Mouse (Mus musculus): ENCODE measurements at regions not wholly inside any gene's neighbourhood (a gene's known extent, or its start where the extent isn't known, plus 50 kb on each side); places are given as distances from the start of the nearest gene placed in this dataset.

- DNase-seq (ENCODE audit: low spot score) = no peak
Observed at GRCm38 (mm10) chr13:72803374-72803773, 174.8 kb downstream of the Irx2 start.

DNA sequence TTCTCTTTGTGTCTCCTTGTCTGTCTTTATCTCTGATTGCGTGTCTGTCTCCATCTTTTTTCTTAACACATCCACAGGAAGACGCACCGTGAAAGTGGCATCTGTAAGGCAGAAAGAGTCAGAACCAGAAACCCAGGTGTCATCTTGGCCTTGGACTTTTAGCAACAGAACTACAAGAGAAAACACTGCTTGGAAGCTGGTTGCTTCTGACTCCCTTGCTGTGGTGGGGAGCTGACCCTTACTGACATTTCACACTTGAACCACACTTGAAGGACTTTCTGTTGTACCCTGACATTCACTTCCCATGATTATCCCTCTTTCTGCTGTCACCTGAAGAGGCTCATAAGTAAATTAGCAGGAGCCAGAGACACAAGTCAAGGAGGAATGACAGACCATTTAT, 180.6 kb downstream of the Irx2 start:
- no peak for DNase-seq (ENCODE audit: low spot score)

DNA sequence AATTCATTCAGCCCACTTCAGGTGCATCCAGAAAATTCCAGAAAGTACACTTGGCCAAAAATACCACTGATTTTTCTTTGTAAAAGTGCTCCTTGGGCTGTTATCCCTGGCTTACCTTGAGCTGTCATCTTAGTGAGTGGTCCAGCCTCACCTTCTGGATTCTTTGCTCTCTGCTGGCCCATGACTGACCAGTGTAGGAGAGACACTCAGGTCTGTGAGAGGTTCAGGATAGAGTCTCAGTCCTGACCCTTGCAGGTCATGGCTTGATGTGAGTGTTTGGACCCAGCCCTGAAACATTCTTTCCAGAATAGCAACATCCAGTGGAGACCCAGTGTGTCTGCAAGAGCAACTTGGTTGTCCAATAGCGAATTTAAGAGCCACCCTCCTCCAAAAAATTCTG, 182.0 kb downstream of the Irx2 start:
- DNase-seq (ENCODE audit: low spot score) = no peak

DNA sequence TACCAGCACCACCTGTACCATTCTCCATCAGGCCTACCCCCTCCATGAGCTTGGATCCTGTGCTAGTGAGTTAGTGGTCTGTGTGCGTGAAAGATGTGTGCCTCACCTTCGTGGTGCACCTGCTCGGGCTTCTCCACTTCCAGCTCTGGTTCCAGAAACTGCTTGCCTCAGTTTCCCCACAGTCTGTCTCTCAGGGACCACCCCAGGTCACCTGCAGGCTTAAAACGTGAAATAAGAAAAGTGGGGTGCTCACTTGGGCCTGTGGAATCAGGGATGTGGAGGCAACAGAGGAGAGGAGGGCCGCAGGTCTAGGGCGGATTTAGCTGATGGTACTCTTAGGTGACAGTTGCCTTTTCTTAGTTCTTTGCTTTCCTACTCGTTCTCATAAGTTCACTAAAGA, 186.0 kb downstream of the Irx2 start:
- DNase-seq (ENCODE audit: low spot score) = no peak

- DNase-seq (ENCODE audit: low spot score) = no peak
Observed at GRCm38 (mm10) chr13:72815236-72815932, 186.8 kb downstream of the Irx2 start.

DNA sequence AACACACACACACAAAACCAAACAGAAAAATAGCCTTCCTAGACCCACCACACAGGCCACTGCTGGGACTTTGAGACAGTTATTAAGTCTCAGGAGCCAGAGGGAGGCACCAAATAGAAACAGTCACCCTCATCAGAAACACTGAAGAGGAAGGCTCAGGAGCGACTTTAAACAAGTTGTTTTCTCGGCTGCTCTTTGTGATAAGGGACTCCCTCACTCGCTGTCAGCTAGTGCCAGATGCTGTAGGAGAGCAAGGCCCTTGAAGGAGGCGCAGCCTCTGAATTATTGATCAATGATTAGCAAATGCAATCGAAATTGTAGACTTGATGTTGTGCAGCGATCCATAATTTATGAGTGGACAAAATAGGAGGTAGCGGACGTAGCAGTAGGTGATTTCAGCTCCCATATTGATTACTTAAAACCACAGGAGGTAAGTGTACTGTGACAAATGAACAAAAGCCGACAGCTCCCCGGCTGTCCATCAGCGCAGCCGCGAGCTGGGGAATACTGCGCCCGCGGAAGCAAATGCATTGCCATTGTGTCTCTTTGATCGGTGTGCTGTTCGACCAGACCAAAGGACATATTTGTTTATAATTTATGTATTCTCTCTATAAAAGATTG, 187.4 kb downstream of the Irx2 start:
- no peak for DNase-seq (ENCODE audit: low spot score)

- no peak for DNase-seq (ENCODE audit: low spot score)
Observed at GRCm38 (mm10) chr13:72816856-72817255, 188.2 kb downstream of the Irx2 start.

GRCm38 (mm10) chr13:72817521-72817920, 188.9 kb downstream of the Irx2 start:
- no peak for DNase-seq (ENCODE audit: low spot score)

- no peak for DNase-seq (ENCODE audit: low spot score)
Observed at GRCm38 (mm10) chr13:72817930-72818329, 189.3 kb downstream of the Irx2 start.

GRCm38 (mm10) chr13:72826613-72827012, 198.0 kb downstream of the Irx2 start:
- DNase-seq (ENCODE audit: low spot score) = no peak

- no peak for DNase-seq (ENCODE audit: low spot score)
Observed at GRCm38 (mm10) chr13:72829331-72829730, 200.7 kb downstream of the Irx2 start.

DNA sequence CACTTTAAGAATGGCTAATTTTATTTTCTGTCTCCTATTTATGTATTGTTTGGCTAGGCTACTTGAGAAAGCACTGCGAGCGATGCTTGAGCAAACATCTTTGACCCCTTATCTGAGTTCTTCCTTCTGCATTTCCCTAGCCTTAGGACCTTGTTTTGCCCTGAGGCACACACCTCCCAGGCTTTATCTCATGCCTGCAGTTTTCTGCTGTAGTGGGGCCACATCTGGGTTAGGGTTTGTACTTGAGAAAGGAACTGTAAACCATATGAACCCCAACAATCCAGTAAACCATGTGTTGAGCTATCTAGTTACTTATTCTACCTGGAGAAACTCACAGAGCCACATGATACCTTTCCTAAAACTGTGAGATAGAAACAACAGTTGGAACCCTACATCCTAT, 204.7 kb downstream of the Irx2 start:
- no peak for DNase-seq (ENCODE audit: low spot score)

DNA sequence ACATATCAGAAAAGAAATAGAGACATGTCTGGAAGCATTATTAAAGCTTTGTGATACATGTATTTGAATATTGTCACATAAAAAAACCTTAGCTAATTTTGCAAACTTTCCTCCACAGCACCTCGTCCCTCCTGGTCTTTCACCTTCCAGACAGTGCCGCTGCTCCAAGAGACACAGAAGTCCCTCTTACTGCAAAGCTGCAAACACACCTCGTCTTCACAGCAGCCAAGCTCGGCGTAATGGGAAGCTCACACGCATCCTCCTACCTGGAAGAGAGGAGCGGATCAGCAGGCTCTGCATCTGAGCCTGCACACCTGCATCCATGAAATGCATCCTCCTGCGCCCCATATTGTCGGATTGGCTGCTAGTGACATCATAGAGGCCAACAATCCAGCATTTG, 208.4 kb downstream of the Irx2 start:
- DNase-seq (ENCODE audit: low spot score) = no peak

GRCm38 (mm10) chr13:72848097-72848496, 219.5 kb downstream of the Irx2 start:
- DNase-seq (ENCODE audit: low spot score) = no peak

- DNase-seq (ENCODE audit: low spot score) = no peak
Observed at GRCm38 (mm10) chr13:72849841-72850240, 221.2 kb downstream of the Irx2 start.

DNA sequence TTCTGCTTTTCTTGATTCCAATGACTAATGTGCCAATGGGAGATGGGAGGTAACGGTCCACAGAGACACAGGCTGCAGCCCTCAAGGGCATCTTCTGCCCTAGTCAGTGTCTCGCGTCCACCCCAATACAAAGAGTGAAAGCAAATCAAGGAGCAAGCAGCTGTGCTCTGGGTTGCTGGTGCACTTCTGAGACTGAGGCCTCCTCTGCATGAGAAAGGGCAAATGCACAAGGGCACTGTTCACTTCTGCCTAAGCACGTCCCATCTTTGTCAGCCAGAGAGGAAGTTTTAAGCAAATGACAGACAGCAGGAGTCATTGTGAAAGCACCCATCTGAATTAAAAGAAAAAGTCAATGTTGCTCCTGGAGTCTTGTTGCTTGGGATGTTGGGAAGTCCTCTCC, 224.3 kb downstream of the Irx2 start:
- no peak for DNase-seq (ENCODE audit: low spot score)

GRCm38 (mm10) chr13:72875921-72876320, 247.3 kb downstream of the Irx2 start:
- no peak for DNase-seq (ENCODE audit: low spot score)

DNA sequence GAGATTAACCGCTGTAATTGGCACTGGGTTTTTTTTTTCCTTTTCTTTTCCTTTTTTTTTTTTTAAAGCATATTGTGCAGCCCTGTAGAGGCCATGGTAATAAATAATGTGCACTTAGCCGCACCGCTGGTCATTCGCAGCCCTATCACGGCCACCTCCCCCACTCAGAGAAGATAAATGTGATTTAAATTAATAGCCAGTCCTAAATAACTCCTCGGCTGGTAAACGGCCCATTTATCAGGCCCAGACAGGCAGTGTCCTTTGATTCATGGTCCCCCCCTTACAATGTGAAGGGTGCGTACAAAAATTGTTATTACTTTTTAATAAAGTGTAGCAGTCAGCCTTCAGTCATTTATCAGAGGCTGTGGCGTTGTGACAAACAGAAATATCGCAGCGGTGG, 266.4 kb downstream of the Irx2 start:
- no peak for DNase-seq (ENCODE audit: low spot score)

DNA sequence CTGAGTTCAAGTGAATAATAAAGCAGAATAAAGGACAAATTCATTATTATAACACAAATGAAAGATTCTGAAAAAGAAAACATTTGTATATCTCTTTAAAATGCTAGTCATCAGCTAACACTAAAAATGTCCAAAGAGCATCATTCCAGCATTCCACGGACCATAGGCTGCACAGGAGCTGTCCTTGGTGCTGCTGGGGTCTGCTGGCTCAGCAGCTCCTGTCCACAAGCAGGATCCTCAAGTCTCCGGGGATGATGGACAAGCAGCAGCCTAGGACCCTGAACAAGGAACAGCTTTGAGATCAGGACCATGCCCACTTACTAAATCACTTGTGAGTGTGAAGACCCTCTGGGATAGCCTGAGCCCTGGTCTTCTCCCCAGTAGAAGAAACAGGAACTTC, 274.0 kb downstream of the Irx2 start:
- no peak for DNase-seq (ENCODE audit: low spot score)

DNA sequence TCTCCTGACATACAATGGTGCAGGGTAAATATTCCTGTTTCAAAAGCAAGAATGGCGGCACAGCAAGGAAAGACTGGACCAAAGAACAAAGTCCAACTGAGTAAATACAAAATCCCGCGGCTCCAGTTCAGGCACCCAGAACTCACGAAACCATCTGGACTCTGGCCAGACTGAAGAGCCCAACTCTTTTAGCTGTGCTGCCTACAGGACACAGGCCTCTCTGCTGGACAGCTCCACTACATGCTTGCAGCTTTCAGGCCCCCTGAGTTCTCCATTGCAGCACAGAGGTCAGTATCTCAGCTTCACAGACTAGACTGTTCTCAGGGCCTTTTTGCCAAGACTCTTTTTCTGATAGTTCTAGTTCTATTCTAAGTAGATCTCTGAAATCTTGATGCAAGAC, 290.3 kb downstream of the Irx2 start:
- no peak for DNase-seq (ENCODE audit: low spot score)

- DNase-seq (ENCODE audit: low spot score) = no peak
Observed at GRCm38 (mm10) chr13:72920368-72920767, 291.7 kb downstream of the Irx2 start.

DNA sequence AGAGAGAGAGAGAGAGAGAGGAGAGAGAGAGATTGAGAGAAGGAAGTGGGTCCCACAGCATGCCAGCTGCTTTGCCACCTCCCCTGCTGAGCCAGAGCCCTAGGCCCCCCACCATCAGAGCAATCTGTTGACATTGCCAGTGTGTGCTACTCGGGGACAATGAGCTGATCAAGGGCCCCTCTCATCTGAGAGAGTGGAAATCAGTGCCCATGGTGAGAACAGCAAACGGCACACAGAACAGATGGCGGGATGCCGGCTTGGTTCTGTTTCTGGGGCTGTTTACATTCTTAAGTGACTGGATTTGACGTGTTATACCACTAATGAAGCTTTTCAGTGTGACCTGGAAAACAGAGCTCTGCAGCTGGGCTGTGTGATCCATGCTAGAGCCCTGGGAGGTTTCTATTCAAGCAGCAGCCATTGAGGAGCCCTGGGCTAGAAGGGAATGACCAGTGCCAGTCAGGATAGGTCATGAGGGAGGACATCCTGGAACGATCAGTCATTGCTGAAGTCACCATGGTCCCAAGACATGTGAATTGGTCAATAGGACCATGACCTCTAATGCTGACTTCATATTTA, 296.0 kb downstream of the Irx2 start:
- DNase-seq (ENCODE audit: low spot score) = no peak

- no peak for DNase-seq (ENCODE audit: low spot score)
Observed at GRCm38 (mm10) chr13:72937246-72937645, 308.6 kb downstream of the Irx2 start.
